Mouse (Mus musculus): ENCODE data around the gene Gm29666.
A peak's percentile ranks its signal among the peaks of the same experiment; 100 is the strongest.
"Not testable (repeated sequence)": the region's sequence is repeated elsewhere in the genome, so short reads cannot be mapped to it uniquely, and the experiment has no call there.

The Gm29666 gene

DNA sequence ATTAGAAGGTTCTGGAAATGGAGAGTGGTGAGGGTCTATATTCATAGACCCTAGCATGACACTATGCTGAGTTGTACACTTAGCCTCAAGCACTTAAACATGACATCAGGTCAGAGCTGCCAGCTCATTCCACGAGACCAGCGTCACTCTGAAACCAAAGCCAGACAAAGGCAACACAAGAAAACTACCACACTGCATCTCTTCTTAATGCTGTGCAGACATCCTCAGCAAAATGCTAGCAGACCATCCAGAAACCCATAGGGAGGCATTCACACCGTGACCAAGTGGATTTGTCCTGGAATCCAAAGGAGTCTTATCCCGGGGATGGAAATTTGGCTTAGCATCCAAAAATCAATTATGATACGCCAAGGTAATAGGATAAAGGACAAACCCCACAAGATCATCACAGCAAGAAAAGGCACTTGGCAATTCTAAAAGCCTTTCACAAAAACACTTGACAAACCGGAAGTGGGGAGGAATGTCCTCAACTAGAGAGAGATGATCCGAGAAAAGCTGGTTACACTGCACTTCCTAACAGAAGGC lies 15.9 kb downstream of the Gm29666 start:
- ATAC-seq (ENCODE audit: low TSS enrichment): no peak

DNA sequence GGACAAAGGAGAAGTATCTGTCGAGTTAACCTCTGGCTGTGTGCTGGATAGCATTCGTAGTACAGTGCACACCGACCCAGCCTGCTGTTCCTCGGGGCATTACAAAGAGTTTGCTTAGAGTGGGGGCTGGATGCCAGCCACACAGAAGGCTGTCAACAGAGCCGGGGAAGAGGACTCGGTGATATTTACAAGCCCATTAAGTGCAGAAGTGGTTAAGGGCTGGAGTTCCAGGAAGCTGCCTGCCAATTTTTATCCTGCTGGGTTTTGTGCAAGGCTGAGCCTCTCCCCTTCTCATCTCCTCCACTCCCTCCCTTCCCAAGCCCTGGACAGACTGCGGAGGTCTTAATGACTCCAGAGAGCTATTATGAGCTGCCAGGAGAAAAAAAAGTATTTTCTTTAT lies 21.8 kb downstream of the Gm29666 start:
- no peak for ATAC-seq (ENCODE audit: low TSS enrichment)

DNA sequence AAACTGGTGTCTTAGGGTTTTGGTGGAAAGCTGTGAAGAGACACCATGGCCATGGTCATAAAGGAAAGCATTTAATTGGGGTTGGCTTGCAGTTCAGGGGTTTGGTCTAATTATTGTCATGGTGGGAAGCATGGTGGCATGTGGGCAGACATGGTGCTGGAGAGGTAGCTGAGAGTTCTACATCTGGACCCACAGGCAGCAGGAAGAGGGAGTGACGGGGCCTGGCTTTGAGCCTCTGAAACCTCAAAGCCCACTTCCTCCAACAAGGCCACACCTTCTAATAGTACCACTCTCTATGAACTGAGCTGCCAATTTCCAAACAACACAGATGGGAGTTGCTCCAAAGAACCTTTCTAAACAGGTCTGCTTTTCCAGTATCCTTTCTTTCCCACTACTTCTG lies 23.2 kb downstream of the Gm29666 start:
- no peak for ATAC-seq (ENCODE audit: low TSS enrichment)

DNA sequence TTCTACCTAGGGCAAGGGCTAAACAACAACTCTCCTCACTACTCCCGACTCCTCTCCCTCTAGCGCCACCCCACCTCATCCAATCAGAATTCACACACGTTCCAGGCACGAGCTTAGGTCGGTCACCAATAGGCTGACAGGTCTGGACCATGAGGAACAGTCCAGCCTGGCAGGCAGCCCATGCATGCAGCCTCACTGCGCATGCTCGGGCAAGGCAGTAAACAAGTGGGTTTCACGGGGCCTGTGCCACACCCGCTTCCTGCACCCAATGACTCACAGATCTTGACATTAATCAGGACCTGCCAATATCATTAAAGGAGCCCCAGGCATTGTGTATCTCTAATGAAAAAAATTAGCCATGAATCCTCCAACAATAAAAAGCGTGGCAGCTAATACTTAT lies 23.6 kb downstream of the Gm29666 start:
- not testable (repeated sequence) for ATAC-seq (ENCODE audit: low TSS enrichment)

DNA sequence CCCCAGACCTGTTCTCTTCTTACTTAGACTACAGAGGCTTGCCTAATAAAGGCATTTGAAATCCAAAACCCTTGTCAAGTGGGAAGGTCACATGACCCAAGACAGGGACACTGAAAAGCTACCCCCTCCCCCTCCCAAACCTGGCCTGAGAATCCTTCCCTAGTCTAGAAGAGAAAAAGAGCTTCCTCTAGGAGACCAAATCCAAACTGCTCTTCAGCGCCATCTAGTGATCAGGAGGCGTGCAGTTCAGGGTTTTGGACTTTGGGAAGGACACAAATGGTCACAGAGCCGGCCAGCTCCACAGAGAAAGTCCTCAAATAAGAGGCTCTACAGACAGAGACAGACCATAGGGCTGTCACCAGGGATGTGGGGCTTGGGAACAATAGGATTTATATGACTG lies 28.2 kb downstream of the Gm29666 start:
- peak; percentile 82 for ATAC-seq (ENCODE audit: low TSS enrichment)

DNA sequence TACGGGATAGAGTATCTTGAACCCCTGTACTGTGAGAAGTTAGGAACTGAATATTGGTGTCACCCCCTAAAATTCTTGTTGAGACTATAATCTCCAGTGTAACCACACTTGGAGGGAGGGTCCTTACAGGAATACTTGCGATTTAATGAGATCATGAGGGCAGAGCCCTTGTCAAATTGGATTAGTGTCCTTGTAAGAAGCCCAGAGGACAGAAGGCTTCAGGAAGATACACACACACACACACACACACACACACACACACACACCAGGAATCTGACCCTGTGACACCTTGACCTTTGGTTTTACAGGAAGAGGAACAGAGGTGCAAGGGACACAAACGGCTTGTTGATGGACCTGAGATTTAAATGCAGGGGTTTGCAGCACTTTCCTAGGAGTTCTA lies 28.6 kb downstream of the Gm29666 start:
- ATAC-seq (ENCODE audit: low TSS enrichment): no peak

DNA sequence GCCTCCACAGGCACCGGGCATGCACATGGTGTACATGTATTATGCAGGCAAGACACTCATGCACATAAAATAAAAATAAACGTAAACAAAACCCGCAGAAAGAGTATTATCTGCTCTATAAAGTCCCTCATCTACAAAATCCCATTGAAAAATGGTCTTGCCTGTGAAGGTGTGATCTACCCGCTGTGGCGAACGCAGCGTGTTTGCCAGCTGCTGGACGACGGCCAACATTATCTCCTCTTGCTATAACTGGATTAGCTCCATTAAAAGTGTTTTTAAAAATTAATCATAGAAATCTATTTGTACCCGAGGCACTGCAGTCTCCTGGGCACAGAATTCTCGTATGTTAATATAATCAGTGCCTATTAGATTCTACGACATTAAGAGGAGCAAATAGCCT lies 31.8 kb downstream of the Gm29666 start:
- ATAC-seq (ENCODE audit: low TSS enrichment): no peak

DNA sequence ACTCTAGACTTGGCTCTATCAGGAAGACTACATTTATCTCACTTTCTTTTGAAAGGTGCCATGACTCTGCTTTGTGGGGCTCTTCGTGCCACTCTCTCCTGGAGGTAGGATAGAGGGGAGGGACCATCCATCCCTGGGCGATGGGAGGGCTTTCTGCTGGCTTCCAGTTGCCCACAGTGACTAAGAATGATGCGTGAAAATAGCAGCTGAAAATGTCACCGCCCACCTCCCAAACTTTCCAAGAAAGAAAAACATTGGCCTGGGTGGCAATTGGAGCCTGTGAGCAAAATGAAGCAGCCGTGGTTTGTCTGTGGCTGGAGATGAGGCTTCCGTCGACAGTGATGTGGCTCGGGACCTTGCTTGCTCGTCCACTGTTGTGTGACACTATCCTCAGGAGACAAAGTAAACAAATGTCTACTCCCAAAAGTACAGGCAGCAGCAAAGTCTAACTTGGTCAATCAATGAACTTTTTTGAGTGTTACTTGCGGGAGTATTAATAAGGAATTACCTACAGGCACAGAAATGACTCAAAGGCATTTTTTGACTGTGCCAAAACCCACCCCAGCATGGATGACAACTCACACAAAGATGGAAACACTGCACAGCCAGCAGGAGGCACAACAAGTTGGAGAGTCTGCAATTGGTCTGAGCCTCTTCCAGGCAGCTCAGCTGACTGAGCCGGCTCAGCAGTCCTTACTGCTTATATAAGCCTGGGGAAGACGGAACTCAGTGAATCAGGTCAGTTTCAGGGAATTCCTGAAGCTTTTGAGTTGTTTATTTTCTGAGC lies 42.6 kb downstream of the Gm29666 start:
- ATAC-seq (ENCODE audit: low TSS enrichment): peak; percentile 75

DNA sequence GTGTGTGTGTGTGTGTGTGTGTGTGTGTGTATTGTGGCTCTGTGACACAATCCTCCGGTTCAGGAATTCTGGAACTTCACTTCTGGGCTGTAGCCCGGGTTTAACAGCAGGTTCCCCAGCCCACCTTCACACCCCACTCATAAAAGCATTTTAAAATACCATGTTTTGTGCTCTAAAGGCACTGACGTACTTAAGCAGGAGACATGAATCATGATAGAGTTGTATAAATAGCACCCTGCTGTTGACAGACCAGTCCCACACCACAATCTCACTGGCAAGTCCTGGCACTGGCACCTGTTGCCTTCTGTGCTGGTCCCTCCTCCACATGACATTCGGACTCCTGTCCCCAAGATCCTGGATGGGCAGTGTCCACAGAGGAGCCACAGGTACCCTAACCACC lies 46.0 kb downstream of the Gm29666 start:
- peak; percentile 79 for ATAC-seq (ENCODE audit: low TSS enrichment)

DNA sequence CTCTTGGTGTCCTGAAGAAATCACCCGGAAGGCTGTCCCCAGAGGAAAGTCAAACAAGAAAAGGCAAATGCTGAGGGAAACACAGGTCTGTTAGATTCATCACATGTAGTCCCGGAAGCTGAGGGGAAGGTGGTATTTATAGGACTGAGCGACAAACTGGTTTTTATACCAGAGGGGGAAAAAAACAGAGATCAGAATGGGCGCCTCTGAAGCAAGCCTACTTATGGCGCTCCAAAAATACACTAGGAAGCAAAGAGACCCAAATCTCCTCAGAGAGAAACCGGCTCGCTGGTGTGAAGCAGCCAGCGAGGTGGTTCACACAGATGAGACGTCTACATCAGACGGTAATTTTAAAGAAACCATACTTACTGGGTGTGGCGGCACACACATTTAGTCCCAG lies 46.8 kb downstream of the Gm29666 start:
- ATAC-seq (ENCODE audit: low TSS enrichment): peak; percentile 62; the same call in 1 of the 2 replicates

DNA sequence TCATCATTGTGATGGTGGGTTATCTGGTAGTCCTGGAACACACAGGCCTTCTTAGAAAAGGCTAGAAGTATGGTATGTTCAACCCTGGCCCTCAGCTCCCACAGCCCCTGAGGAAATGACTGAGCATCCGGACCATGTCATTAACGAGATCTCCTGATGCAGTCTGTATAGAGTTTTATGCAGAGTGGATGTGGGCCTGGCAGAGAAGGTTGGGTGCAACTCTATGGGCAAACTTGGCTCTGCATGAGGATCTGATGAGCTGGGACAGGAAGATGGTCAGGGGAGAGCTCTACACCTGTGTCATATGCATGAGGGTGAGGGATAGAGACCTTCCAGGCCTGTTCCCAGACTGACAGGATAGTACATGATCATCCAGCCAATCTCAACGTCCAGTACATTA lies 48.0 kb downstream of the Gm29666 start:
- ATAC-seq (ENCODE audit: low TSS enrichment): no peak

DNA sequence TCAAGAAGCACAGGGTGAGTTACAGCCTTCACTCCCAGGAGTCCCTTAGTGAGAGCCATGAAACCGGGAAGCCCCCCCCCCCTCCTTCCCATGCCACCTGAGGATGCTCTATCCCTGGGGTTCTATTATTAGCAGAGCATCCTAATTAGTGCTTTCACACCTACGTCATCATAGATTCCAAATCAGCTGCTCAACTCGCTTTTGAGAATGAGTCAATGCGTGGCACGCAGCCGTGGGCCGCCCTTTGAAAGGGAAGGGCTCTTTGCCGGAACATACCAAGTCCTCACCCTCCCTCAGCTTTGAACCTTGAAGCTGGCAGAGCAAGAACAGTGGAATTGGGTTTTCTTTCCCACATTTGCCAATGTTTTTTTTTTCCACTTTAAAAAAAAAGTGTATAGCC lies 57.9 kb downstream of the Gm29666 start:
- no peak for ATAC-seq (ENCODE audit: low TSS enrichment)

Data from frontal cortex, adult (tissue).